8 mouse cellular contexts compared by ENCODE assay signal in the genomic region with DNA sequence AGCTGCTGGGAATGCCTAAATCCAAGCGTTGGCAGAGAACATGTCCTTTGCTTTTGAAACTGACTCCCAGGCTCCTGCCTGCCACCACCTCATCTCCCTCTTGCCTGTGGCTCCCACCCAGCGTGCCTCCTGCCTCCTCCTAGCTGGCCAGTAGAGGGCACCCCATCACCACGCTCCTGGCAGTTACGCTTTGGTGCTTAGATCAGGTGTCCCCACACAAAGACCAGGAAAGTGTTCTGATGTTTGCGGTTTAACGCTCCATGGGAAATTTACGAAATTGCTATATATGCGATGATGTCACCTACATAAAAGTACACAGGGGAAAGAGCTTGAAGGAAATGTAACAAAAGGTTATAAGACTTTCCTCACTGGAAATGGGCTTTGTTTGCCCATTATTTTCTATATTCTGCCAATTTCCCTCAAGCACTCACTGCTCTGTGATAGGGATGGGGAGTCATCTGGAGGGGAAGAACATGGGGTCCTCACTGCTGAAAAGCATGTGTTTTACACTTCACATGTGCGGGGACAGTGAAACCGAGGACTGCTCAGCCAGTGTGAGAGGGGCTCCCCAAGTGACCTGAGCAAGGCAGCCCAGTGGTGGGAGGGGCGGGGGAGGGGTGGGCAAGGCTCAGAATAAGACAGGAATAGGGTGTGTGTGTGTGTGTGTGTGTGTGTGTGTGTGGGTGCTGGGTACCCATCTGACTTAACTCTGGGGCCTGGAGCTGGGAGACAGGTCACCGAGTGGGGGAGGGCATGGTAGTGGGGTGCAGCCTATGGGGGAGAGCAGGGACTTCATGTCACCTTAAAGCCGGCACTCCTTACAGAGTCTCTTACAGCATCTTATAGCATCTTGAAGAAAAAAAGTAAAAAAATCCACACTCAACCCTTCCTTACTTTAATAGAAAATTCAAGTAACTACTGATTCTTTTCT.
DNase-seq lines count a peak whose midpoint lies in the region; ATAC-seq and TF ChIP-seq lines count a peak whose summit lies in the region.

No protein-coding gene starts in this region.

- no peak overlapping the region for H3K4me2 ChIP-seq in hindbrain, embryonic 13.5 days
- no peak overlapping the region for H3K4me2 ChIP-seq in lung, postnatal 0 days (replicated peaks; ENCODE audit: low read depth, low read length)

- H3K9me3 ChIP-seq in hindbrain, embryonic 13.5 days = no peaks in the 10 kb centered on the region
- H3K9me3 ChIP-seq in lung, postnatal 0 days (ENCODE audit: low read length) = no peaks in the 10 kb centered on the region

- peaks cover 38% of the 10 kb centered on the region for H3K4me1 ChIP-seq in hindbrain, embryonic 13.5 days (replicated peaks)
- H3K4me1 ChIP-seq in lung, postnatal 0 days (ENCODE audit: insufficient read depth, low read depth, low read length) = no peaks in the 10 kb centered on the region

- peak overlapping the region; percentile 76 for H3K27ac ChIP-seq in hindbrain, embryonic 13.5 days
- H3K27ac ChIP-seq in lung, postnatal 0 days (ENCODE audit: low read length) = no peak overlapping the region

- WGBS in hindbrain, embryonic 13.5 days = 29% methylated on average over 13 of the region's 13 CpGs
- 36% methylated on average over 13 of the region's 13 CpGs for WGBS in lung, postnatal 0 days

- H3K4me3 ChIP-seq in hindbrain, embryonic 13.5 days = no peak overlapping the region
- no peak overlapping the region for H3K4me3 ChIP-seq in lung, postnatal 0 days (ENCODE audit: low read depth, low read length)

- peak; percentile 100 for TF ChIP-seq CTCF in lung, postnatal 0 days (IDR thresholded peaks at IDR 0.05)

- no peak for TF ChIP-seq EP300 in lung, postnatal 0 days (IDR thresholded peaks at IDR 0.05)

- peak overlapping the region; percentile 26; the same call in 1 of the 2 replicates for H3K9ac ChIP-seq in hindbrain, embryonic 13.5 days
- H3K9ac ChIP-seq in lung, postnatal 0 days (replicated peaks; ENCODE audit: low read depth) = no peak overlapping the region

- H3K27me3 ChIP-seq in hindbrain, embryonic 13.5 days = no peaks in the 10 kb centered on the region
- H3K27me3 ChIP-seq in lung, postnatal 0 days (replicated peaks; ENCODE audit: insufficient read depth, low read length) = no peaks in the 10 kb centered on the region

- peaks cover 77% of the 10 kb centered on the region for H3K36me3 ChIP-seq in hindbrain, embryonic 13.5 days
- peaks cover 21% of the 10 kb centered on the region; the same call in 1 of the 2 replicates for H3K36me3 ChIP-seq in lung, postnatal 0 days (ENCODE audit: insufficient read depth, low read length)

- DNase-seq in Muller cell, postnatal 12 days (ENCODE audit: inconsistent ontology term) = peak; percentile 86
- DNase-seq in cerebellum, adult 8-10 months = peak; percentile 91
- DNase-seq in layer of hippocampus, postnatal 10 days (ENCODE audit: low spot score in 2 of 2) = peak; percentile 96
- DNase-seq in lung, postnatal 0 days (ENCODE audit: low spot score) = peak; percentile 84
- DNase-seq in ovary, postnatal 36 days (ENCODE audit: low spot score) = peak; percentile 79
- peak; percentile 93 to 96 for DNase-seq in thymus, postnatal 10 days (ENCODE audit: low spot score in 2 of 2)

- peak; percentile 84 for ATAC-seq in frontal cortex, adult (ENCODE audit: low TSS enrichment)
- ATAC-seq in hindbrain, embryonic 13.5 days (ENCODE audit: low FRiP score) = peak; percentile 74
- peak; percentile 86 for ATAC-seq in lung, postnatal 0 days
